Mouse (Mus musculus) gastrocnemius, adult 8-10 months (tissue): ENCODE results near the gene Cnbd2. TPM values are rescaled to one million over a fixed set of nuclear protein-coding genes. Genes with fewer than 3 reads are reported as not detected.

Source experiments
- DNase-seq, 2 experiments: peaks; one replicate each; pipeline ENCODE4 v3.0.0; 2022; ENCODE audit warnings: low spot score in 2 of 2
- total RNA-seq, 4 experiments: library from RNA; stranded (reverse); gene quantifications; 2 replicates each; pipeline ENCODE4 v1.2.4; 2022

The Cnbd2 gene
- total RNA-seq, 4 experiments from 2014 or later, result 0.74 to 1.0 (median 0.85) TPM

- no peak for DNase-seq
These were observed 658 bp upstream of the Cnbd2 start for GRCm38 (mm10) chr2:156311441-156311840.

GRCm38 (mm10) chr2:156311841-156312291 lies 233 bp upstream of the Cnbd2 start:
- DNase-seq, result peak; percentile 17 to 47

- no peak for DNase-seq
These were observed 1.1 kb downstream of the Cnbd2 start for GRCm38 (mm10) chr2:156313153-156313552.

- DNase-seq, result no peak
These were observed 2.7 kb downstream of the Cnbd2 start for GRCm38 (mm10) chr2:156314811-156315210.

GRCm38 (mm10) chr2:156318491-156318890 lies 6.4 kb downstream of the Cnbd2 start:
- DNase-seq, result no peak

GRCm38 (mm10) chr2:156321538-156321937 lies 9.4 kb downstream of the Cnbd2 start:
- no peak for DNase-seq

GRCm38 (mm10) chr2:156324116-156324588 lies 12.1 kb downstream of the Cnbd2 start:
- no peak for DNase-seq

GRCm38 (mm10) chr2:156324681-156325080 lies 12.6 kb downstream of the Cnbd2 start:
- peak in 1 of 2 experiments; percentile 23 for DNase-seq

- no peak for DNase-seq
These were observed 18.6 kb downstream of the Cnbd2 start for GRCm38 (mm10) chr2:156330681-156331080.

- no peak for DNase-seq
These were observed 19.4 kb downstream of the Cnbd2 start for GRCm38 (mm10) chr2:156331446-156331965.

- DNase-seq, result no peak
These were observed 28.0 kb downstream of the Cnbd2 start for GRCm38 (mm10) chr2:156340078-156340477.

GRCm38 (mm10) chr2:156344775-156345532 lies 32.9 kb downstream of the Cnbd2 start:
- no peak for DNase-seq

GRCm38 (mm10) chr2:156348812-156349211 lies 36.7 kb downstream of the Cnbd2 start:
- DNase-seq, result no peak

GRCm38 (mm10) chr2:156349286-156349848 lies 37.3 kb downstream of the Cnbd2 start:
- DNase-seq, result no peak

- DNase-seq, result no peak
These were observed 39.1 kb downstream of the Cnbd2 start for GRCm38 (mm10) chr2:156351243-156351642.

GRCm38 (mm10) chr2:156352413-156353165 lies 40.5 kb downstream of the Cnbd2 start:
- no peak for DNase-seq

- DNase-seq, result peak; percentile 6 to 43
These were observed 41.2 kb downstream of the Cnbd2 start for GRCm38 (mm10) chr2:156353265-156353692.

GRCm38 (mm10) chr2:156356031-156356430 lies 43.9 kb downstream of the Cnbd2 start:
- DNase-seq, result no peak

GRCm38 (mm10) chr2:156368465-156368864 lies 56.4 kb downstream of the Cnbd2 start:
- no peak for DNase-seq

GRCm38 (mm10) chr2:156370896-156371295 lies 58.8 kb downstream of the Cnbd2 start:
- DNase-seq, result peak; percentile 38 to 62

- DNase-seq, result no peak
These were observed 64.9 kb downstream of the Cnbd2 start for GRCm38 (mm10) chr2:156376956-156377355.

- DNase-seq, result no peak
These were observed 67.8 kb downstream of the Cnbd2 start for GRCm38 (mm10) chr2:156379929-156380328.
